Mouse (Mus musculus) cerebellum, adult 11 months (tissue): ENCODE measurements around the gene Fgr.
"Not testable (repeated sequence)": the region's sequence is repeated elsewhere in the genome, so short reads cannot be mapped to it uniquely, and the experiment has no call there.

Source experiments
- DNase-seq: peaks from one replicate; pipeline ENCODE4 v3.0.0; 2022

Fgr gene

DNA sequence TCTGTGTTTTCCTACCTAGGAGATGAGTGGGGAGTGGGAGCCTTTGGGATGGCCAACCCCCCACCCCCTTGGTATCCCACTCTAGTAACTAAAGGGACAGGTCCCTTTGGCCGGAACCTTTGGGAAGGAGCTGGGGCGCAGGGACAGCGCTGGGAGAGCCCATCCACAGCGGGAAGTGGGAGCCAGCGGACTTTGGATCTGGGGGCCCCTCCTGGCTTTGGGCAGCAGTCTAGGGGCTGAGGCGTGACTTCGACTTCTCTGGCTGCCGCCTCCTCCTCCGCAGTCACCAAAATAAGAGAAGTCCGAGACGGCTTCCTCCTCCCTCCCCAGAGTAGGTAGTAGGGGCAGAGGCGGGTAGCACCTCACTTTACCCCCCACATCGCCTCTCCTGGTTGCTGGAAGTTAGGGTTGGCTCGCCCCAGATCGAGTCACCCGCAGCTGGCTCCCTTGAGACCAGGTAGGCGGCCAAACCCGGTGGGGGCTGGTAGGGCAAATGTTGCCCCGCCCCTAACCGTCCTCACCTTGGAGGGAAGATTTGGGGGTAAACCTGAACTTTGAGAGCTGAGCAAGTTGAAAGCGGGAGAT is at the start of gene Fgr:
TSS of gene Fgr (plus strand) at position 282 of the 585 bp plus-strand sequence.
- no peak for DNase-seq

DNA sequence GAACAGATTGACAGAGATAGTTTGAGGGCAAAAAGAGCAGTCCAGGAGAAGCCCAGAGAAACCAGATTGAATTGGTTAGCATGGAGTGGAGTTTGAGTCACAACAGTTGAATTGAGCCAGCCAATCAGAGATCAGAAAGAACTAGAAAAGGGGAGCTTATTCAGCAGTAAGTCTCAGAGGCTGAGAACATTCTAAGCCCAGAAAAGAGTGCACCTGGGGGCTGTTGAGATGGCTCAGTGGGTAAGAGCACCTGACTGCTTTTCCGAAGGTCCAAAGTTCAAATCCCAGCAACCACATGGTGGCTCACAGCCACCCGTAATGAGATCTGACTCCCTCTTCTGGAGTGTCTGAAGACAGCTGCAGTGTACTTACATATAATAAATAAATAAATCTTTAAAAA is 47.4 kb upstream of the Fgr start:
- not testable (repeated sequence) for DNase-seq

DNA sequence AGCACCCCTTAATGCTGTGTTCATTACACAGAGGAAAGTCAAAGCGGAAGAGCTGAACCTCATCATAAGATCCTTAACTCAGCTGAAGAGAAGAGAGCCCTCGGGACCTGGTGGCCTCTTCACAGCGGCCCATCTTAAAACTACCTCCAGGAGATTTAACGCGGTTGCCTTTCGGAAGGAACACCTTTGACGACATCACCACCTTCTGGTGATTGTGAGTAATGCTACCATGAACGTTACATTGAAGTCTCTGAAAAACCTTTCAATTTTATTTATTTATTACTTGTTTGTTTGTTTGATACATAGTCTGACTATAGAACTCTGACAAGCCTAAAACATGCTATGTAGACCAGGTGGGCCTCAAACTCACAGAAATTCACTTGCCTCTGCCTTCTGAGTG is 43.1 kb upstream of the Fgr start:
- DNase-seq = peak; percentile 43

DNA sequence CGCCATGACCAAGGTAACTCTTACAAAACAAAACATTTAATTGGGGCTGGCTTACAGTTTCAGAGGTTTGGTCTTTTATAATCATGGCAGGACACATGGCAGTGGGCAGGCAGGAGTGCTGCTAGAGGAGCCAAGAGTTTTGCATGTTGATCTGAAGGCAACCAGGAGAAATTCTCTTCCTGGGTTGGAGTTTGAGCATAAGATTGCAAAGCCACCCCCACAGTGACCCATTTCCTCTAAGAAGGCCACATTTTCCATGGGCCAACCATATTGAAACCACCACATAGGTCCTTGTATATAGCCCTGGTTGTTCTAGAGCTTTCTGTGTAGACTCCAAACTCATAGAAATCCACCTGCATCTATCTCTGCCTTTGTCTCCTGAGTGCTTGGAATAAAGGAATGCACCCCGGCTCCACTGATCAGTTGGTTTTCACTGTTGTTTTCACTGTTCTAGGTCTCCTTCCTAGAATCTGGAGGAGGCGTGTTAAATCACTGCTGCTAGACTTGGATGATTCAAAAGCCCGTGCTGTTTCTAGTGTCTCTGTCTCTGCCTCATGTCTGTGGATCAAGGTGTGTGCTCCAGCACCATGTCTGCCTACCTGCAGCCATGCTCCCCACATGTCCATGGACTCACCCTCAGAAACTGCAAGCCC is 41.0 kb upstream of the Fgr start:
- no peak for DNase-seq

DNA sequence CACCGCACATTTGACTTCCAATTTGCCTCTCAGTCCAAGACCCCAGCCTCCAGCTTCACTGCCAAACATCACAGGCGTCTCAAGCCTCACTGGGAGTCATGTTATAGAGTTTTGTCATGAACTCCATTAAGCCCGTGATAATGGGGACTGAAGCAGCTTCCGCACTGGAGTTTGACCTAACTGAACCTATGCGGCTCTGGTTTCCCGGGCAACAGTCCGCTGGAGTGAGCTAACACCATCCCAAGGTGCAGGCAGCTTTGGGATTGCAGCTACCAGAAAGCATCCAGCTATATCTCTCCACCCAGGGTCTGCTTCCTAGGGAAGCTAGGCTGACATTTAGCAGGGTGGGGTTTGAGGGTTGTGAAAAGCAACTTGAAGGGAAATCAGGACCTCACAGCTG is 39.3 kb upstream of the Fgr start:
- DNase-seq = no peak

DNA sequence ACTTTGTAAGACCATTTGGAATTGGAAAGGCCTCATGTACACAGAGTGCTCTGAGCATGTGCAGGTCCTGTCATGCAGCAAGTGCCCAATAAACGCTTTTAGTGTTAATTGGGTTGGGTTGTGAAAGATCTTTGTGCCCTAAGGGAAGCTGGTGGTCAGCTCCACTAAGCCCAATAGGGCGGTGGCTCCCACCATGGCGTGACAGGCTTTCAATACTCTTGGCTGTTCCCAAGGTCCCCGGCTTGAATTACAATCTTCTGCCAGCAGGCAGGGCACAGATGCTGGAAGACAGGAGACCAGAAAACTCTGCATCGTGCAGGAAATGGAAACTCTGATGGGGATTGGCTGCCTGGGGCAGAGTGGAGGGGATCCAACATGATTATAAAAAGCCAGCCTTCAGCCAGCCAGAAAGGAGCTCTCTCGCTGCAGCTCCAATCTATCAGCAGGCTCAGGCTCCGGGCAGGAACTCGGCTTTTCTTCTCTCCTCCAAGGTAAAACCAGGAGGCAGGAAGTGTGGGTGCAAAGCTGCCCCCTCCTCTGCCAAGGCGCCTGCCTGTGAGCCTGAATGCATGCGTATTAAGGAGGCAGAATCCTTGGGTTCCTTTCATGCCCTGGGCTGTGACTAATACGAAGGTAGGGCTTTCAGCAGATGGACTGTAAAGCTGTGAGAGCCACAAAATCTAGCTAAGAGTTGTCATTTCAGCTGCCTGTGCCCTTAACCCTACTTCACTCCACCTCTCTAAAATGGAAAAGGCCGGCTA is 35.5 kb upstream of the Fgr start:
- no peak for DNase-seq

DNA sequence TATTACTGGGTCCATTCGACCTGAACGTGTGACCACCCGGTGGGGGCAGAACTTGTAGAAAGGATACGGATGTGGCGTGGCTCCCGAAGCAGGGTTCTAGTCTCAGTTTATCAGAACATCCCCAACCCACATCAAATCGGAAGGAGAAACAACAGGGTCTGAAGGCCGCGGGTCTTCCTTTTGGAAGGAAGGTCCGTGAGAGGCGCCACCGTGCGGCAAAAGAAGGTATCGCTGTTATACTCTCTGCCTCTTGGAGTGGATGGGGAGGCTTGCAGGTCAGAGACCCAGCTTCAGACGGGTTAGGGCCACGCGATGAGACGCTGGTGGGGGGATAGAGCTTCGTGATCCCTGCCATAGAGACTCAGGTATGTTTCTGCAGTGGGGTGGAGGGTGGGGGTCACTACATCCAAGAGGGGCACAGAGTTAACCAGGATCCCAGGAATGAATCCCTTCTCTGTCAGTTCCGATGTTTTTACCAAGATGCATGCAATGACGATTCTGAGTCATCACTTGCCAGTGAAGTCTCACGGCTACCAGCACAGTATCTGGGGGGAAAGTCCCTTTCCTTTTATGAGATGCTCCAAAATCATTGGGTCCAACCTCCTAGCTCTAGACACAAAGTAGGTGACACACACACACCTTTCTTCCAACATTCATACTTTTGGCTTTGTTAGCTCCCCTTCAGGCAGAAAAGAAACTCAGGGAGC is 34.3 kb upstream of the Fgr start:
- DNase-seq = peak; percentile 54

DNA sequence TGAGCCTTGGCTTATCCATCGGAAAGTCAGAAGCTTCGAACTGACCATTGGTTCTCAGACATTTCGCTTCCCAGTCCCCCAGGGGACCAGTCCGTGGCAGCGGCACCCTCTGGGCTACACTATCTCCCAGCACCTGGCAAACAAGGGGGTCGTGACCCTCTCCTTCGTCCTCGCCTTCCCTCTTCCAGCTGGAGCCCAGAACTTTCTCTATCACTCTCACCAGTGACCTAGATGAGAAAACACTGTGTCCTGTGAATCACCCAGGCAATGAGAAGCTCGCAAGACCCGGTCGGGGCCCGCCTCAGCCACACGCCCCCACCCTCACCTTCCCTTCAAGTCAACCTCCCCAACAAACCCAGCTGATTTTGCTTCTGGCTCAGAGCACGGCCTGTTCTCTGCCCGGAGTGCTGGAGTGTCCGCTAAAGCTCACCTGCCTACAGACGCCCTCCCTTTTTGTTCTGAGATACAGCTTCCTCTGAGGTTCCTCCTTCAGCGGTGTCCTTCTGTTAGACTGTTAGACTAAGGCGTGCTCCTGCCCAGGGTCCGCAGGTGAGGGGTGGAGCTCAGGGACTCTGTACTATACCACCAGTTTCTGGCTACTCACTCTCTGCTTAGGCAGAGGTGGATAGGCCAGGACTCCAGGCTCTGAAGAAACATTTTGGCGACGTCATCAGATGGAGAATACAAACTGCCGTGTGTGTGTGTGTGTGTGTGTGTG is 32.7 kb upstream of the Fgr start:
- no peak for DNase-seq

DNA sequence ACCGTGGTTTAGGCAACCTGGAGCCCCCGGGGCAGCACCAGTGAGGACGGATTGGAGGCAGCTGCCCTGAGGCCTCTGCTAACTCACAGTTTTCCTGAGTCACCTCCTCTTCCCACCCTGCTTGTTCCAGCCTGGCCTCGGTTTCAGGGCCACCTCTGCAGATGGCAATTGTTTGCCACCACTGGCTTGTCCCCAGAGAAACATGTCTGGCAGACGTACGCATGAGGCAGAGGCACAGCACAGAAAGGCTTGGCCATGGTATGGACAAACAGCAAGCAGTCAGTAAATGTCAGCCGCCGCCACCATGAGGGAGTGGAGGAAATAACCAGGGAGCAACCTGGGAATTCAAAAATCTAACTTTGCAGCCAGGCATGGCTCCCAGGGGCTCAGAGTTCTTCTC is 30.8 kb upstream of the Fgr start:
- DNase-seq = no peak

DNA sequence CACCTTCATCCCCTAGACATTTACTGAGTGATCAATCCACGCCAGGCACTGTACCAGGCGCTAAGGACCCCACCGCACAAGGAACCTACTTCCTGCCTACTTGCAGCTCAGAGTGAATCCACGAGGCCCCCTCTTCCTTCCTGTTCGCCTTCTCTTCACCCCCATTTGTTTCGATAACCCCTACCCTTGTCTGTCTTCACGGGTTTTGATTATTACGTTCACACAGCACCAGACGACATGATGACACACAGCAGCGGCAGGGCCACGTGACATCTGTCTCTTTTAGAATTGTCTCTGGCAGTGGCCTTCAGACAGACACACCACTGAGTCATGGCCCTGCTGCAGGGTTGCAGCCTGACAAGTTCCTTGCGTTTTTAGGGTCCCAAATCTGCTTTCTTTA is 29.8 kb upstream of the Fgr start:
- no peak for DNase-seq

DNA sequence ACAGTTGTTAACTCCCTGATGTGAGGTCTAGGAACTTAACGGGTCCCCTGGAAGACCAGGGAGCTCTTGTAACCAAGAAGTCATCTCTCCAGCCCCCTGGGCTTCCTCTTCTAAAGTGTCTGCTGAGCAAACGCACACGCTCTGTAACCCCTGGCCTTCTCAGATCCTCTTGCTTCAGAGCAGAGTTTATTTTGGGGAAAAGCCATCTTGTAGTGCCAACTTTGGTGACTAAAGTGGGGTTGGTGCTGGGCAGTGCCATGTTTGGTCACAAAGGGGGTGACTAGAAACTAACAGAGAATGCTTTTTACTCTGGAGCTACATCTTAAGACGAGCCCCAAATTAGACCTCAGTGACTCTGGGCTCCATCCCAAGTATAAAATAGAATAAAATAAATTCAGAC is 29.1 kb upstream of the Fgr start:
- DNase-seq = no peak

DNA sequence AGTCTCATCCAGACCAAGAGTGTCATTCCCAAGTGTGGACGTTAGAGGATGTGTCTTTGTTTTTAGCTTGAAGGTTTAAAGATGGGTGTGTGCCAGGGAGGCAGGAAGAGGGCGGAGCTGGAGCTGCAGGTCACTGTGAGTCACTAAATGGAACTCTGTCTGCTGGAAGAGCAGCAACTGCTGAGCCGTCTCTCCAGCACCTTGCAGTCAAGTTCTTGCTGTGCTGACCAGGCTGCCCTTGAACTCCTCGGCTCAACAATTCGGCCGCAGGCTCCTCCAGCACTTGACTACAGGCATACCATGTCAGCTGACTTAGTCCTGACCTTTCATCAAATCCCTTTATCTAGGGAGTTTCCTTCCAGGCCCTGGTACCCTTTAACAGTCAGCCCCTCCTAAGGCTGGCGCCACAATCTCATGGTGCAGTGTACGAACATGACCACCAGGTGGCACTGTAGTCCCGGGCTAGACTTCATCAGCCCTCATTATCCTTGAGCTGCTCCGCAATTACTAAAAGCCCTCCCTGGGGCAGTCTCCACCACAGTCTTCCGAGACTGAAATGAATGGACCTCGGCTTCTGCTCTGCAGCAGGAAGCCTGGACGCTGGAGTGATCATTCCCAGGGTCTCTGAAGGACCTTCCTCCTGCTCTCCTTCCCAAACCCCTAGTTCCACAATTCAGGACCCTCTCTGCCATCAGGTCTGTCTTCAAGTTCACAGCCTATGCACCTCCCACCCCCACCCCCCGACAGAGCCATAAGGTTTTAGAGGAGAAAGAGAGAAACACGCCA is 28.4 kb upstream of the Fgr start:
- DNase-seq = peak; percentile 80

DNA sequence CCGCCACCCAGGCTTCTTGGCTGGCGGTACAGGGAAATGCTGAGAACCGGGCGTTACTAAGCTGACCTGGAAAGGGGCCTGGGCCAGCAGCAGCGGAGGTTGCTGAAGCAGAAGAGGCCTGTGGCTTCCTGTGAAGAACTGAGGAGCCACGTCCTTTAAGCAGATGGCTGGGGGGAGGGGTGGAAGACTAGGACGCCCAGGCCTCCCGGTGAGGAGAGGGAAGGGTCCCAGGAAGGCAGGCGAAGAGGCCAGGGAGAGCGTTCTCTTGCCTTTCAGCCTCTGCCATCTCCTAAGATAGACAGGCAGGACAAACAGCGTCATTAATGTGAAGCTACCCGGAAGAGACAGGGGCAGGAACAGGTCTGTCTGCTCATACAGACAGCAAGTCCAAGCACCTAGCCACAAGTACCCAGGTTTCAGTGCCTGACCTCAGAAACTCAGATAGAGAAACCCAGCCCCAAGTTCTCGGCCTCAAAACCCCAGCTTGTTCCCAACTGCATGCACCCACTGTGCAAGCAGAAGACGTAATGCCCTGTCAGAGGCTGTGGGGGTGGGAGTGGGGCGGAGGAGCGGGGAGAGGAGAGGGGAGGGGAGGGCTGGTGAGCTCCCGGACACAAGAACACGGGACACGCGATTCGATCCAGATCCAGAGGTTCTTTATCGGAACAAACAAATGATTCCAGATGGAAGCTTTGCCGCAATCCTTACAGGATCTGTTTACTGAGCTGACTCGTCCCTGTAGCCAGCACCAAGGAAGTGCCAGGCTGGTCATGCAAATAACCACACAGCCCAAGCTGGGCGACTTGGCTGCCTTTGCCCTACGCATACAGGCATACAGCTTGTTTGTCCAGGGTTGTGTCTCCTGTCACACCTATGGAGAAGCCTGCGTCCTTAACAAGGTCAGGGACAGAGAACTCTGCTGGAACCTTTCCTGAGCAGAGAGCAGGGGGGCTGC is 27.6 kb upstream of the Fgr start:
- peak; percentile 71 for DNase-seq

DNA sequence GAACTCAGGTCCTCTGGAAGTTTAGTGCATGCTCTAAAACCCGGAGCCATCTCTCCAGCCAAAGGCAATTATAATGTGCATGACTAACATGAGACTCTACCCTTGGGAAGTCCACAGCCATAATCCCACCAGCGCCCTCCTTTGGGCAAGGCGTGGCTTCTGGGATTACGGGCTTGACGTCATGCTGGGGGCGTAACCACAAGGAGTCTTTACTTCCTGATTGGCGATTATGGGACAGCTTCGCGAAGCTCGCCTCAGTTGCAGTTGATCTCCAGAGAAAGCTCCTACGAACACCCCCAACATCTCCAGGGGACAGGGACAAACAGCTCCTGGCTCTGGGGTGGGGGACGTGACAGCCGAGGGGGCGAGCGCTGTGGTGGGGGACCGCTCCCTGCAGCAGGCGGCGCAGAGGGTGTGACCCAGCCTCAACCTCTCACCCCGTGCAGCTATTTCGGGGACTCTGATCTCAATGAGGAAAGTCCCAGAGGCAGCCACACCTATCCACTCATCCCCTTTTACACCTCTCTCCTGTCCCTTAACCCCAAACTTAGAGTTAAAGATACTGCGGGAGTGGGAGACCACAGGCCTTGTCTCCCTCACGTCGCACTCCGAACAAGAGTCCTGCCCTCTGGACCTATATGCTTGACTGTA is 23.9 kb upstream of the Fgr start:
- no peak for DNase-seq

DNA sequence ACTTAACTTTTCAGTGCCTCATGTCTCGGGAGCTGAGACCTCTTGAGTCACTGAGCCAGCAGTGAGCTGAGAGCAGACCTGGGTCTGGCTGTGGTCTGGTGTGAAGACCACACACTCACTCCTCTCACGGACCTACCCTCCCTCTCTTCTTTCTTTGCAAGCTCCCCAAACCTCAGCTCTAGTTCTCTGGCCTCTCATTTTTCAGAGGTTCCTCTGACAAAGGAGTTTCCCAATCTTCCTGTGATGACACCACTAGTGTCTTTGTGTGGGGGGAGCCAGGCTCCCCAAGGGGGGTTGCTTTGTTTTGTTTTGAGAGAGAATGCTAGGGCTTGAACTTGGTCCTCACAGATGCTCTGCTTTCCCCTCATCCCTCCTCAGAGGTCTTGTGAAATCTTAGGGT is 22.9 kb upstream of the Fgr start:
- no peak for DNase-seq

DNA sequence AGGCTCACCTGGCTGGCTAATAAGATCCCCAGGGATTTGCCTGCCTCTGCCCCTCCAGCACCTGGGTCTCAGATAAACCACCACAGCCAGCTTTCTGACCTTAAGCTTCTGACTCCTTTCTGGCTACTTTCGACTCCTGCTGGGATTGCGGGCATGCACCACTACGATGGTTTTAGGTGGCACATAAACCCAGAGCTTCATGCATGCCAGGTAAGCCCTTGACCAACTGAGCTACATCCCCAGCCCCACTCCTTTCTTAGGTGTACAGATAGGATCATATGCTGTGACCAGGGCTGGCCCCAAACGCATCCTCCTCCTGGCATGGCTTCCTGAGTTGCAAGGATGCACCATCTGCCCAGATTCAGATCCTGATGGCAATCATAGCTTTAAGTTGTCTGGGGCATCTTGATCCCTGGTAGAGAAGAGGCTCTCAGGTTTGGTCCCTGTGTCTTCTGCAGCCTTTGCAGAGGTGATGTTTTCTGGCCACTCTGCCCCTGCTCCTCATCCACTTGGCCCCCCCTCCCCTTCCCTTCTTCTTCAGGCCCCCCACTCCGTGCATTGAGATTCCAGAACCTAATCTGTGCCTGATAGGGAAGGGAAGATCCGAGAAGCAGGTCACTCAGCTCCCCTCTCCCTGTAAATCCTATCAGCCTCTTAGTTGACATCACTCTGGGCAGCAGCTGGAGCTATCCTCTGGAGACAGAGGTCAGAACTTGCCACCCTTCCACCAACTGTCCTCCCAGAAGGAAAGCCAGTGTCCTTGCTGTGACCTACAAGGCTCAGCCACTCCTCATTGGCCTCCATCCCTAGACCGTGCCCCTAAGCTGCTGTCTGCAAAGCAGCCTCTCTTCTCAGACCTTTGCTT is 19.1 kb upstream of the Fgr start:
- DNase-seq = no peak

DNA sequence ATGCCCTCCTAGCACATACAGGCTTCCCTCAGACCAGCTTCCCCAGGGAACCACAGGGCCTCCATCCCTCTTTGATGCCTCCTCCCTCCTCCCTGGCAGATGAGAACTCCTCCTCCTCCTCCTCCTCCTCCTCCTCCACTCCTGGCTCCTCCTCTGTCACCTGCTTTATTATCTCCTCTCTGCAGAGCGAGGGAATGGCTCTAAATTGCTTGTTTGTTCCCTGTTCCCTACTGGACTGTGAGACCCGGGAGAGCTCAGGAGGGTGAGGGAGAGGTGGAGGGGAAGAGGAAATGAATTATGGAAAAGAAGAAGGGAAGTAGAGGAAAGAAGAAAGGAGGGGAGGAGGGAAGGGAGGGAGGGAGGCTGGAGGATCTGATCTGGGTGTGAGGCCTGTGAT is 18.5 kb upstream of the Fgr start:
- no peak for DNase-seq

DNA sequence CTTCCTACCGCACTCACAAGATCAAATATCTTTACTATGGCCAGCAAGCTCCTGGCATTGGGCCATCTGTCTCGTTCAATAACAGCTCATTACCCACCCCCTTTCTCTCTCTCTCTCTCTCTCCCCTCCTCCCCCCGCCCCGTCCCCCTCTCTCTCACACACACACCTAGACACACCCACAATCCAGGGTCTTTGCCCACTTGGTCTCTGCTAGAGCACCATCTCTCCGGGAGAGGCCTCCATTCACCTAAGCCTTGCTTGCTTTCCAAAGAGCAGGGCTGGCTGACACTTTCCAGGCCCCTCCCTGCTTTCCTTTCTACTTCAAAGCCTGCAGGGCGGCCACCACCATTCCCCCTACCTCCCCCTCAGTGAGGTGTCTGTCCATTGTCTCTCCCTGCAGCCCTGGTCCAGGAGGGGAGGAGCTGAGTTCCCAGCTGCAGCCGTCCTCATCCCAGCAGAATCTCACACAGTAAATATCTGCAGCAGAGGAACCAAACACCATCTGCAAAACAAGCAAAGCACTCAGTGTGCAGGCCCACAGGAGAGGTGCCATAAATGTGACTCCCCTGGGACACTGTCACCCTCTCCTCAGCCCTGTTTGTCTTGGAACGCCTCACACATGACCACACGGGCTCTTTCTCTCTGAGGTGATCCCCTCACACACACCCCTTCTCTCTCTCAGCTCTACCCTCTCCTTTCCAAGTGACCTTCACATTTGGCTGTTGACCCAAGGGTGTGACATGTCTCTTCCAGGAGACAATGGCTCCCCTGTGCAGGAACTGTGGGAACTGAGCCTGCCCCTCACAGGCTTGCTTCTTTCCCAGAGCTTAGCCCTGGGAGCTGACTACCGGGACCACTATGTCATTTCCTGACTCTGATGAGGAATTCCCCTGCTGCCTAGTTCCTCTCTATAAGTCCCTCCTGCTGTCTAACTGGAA is 14.9 kb upstream of the Fgr start:
- no peak for DNase-seq
